Mouse (Mus musculus) intestine, embryonic 15.5 days (tissue): ENCODE results near the gene Ak4. TPM values are rescaled to one million over a fixed set of nuclear protein-coding genes. Genes with fewer than 3 reads are reported as not detected.

Source experiments
- ATAC-seq: fragments of 200-750 bp; cut with Nextera tagmentation; 2 replicates; pipeline ENCODE4 v1.8.0; 2017; ENCODE audit warnings: moderate TSS enrichment, moderate library complexity
- H3K27ac ChIP-seq: fragments of 300-500 bp; sonication (generic); 2 replicates; pipeline ENCODE4 v1.5.1; 2015; ENCODE audit warnings: mild to moderate bottlenecking, inconsistent platforms
- H3K27me3 ChIP-seq: fragments of 300-500 bp; sonication (generic); replicated peaks from 2 replicates; pipeline ENCODE4 v1.6.1; 2015; ENCODE audit warnings: inconsistent platforms
- H3K36me3 ChIP-seq: fragments of 300-500 bp; sonication (generic); 2 replicates; pipeline ENCODE4 v1.6.1; 2015; ENCODE audit warnings: inconsistent platforms
- H3K4me1 ChIP-seq: fragments of 300-500 bp; sonication (generic); replicated peaks from 2 replicates; pipeline ENCODE4 v1.6.1; 2015; ENCODE audit warnings: inconsistent platforms
- H3K4me2 ChIP-seq: fragments of 300-500 bp; sonication (generic); replicated peaks from 2 replicates; pipeline ENCODE4 v1.6.1; 2015; ENCODE audit warnings: mild to moderate bottlenecking, inconsistent platforms
- H3K4me3 ChIP-seq: fragments of 300-500 bp; sonication (generic); replicated peaks from 2 replicates; pipeline ENCODE4 v1.5.1; 2015; ENCODE audit warnings: inconsistent platforms
- H3K9ac ChIP-seq: fragments of 300-500 bp; sonication (generic); 2 replicates; pipeline ENCODE4 v1.6.1; 2015; ENCODE audit warnings: inconsistent platforms
- H3K9me3 ChIP-seq: fragments of 300-500 bp; sonication (generic); 2 replicates; pipeline ENCODE4 v1.6.1; 2016; ENCODE audit warnings: inconsistent platforms
- WGBS: fragments of 180-500 bp; shearing (Covaris S2); methylation state at CpG from one replicate; pipeline ENCODE4 v1.1.7; 2015; 5-methylcytosine and 5-hydroxymethylcytosine counted together
- polyA plus RNA-seq: library from polyadenylated mRNA; unstranded; fragments of >200 nt; fragmentation: Nextera tagmentation; extraction: Ambion mirVana; gene quantifications from 2 replicates; pipeline ENCODE4 v1.2.1, GENCODE M21; 2015

Ak4 gene
- polyA plus RNA-seq, 1 experiment from 2014 or later = 25.1 TPM

GRCm38 (mm10) chr4:101395021-101395533, 24.0 kb upstream of the Ak4 start:
- H3K9ac ChIP-seq = no peak overlapping the region
- H3K27ac ChIP-seq = no peak overlapping the region
- H3K4me2 ChIP-seq = no peak overlapping the region
- WGBS = 83% methylated on average over 8 of the region's 8 CpGs
- H3K4me1 ChIP-seq = no peaks in the 10 kb centered on the region
- ATAC-seq = no peak
- no peaks in the 10 kb centered on the region for H3K9me3 ChIP-seq
- no peaks in the 10 kb centered on the region for H3K27me3 ChIP-seq
- no peak overlapping the region for H3K4me3 ChIP-seq
- H3K36me3 ChIP-seq = no peaks in the 10 kb centered on the region

GRCm38 (mm10) chr4:101400025-101400594, 19.0 kb upstream of the Ak4 start:
- Histone ChIP-seq H3K9me3 (no peaks in the 10 kb centered on the region), H3K27me3 (no peaks in the 10 kb centered on the region), H3K36me3 (no peaks in the 10 kb centered on the region), H3K9ac (no peak overlapping the region), H3K27ac (no peak overlapping the region), H3K4me3 (no peak overlapping the region), H3K4me2 (no peak overlapping the region), H3K4me1 (no peaks in the 10 kb centered on the region)
- WGBS = 67% methylated on average over 4 of the region's 4 CpGs
- ATAC-seq = no peak

- Histone ChIP-seq H3K27me3 (no peaks in the 10 kb centered on the region), H3K27ac (no peak overlapping the region), H3K9ac (no peak overlapping the region), H3K36me3 (no peaks in the 10 kb centered on the region), H3K9me3 (no peaks in the 10 kb centered on the region), H3K4me3 (no peak overlapping the region), H3K4me1 (no peaks in the 10 kb centered on the region), H3K4me2 (no peak overlapping the region)
- no peak for ATAC-seq
- 78% methylated on average over 1 of the region's 1 CpGs for WGBS
Observed at GRCm38 (mm10) chr4:101401945-101402344, 17.1 kb upstream of the Ak4 start.

GRCm38 (mm10) chr4:101404863-101405262, 14.2 kb upstream of the Ak4 start:
- Histone ChIP-seq H3K4me1 (no peaks in the 10 kb centered on the region), H3K36me3 (no peaks in the 10 kb centered on the region), H3K4me3 (no peak overlapping the region), H3K27me3 (no peaks in the 10 kb centered on the region), H3K9me3 (no peaks in the 10 kb centered on the region), H3K4me2 (no peak overlapping the region), H3K27ac (no peak overlapping the region), H3K9ac (no peak overlapping the region)
- WGBS = 47% methylated on average over 3 of the region's 3 CpGs
- peak; percentile 65 for ATAC-seq

- no peaks in the 10 kb centered on the region for H3K9me3 ChIP-seq
- H3K4me3 ChIP-seq = no peak overlapping the region
- no peaks in the 10 kb centered on the region for H3K36me3 ChIP-seq
- no peak overlapping the region for H3K9ac ChIP-seq
- H3K4me1 ChIP-seq = no peaks in the 10 kb centered on the region
- no peaks in the 10 kb centered on the region for H3K27me3 ChIP-seq
- 93% methylated on average over 4 of the region's 4 CpGs for WGBS
- no peak for ATAC-seq
- H3K27ac ChIP-seq = no peak overlapping the region
- H3K4me2 ChIP-seq = no peak overlapping the region
Observed at GRCm38 (mm10) chr4:101406411-101407196, 12.5 kb upstream of the Ak4 start.

- Histone ChIP-seq H3K4me1 (no peaks in the 10 kb centered on the region), H3K9me3 (no peaks in the 10 kb centered on the region), H3K4me3 (no peak overlapping the region), H3K4me2 (no peak overlapping the region), H3K27me3 (no peaks in the 10 kb centered on the region), H3K36me3 (no peaks in the 10 kb centered on the region), H3K27ac (no peak overlapping the region), H3K9ac (no peak overlapping the region)
- 90% methylated on average over 11 of the region's 11 CpGs for WGBS
- ATAC-seq = no peak
Observed at GRCm38 (mm10) chr4:101416966-101417365, 2.1 kb upstream of the Ak4 start.

GRCm38 (mm10) chr4:101419911-101420880, 1.1 kb downstream of the Ak4 start:
- ATAC-seq = peak; percentile 89
- Histone ChIP-seq H3K9me3 (no peaks in the 10 kb centered on the region), H3K4me1 (no peaks in the 10 kb centered on the region), H3K27me3 (no peaks in the 10 kb centered on the region), H3K4me2 (peak overlapping the region; percentile 97), H3K36me3 (no peaks in the 10 kb centered on the region), H3K9ac (peak overlapping the region; percentile 73), H3K27ac (no peak overlapping the region), H3K4me3 (peak overlapping the region; percentile 75)
- 2% methylated on average over 87 of the region's 90 CpGs for WGBS

GRCm38 (mm10) chr4:101422996-101423395, 3.9 kb downstream of the Ak4 start:
- no peaks in the 10 kb centered on the region for H3K36me3 ChIP-seq
- H3K27ac ChIP-seq = no peak overlapping the region
- no peak overlapping the region for H3K9ac ChIP-seq
- H3K27me3 ChIP-seq = no peaks in the 10 kb centered on the region
- no peaks in the 10 kb centered on the region for H3K4me1 ChIP-seq
- WGBS = 87% methylated on average over 10 of the region's 10 CpGs
- H3K4me3 ChIP-seq = no peak overlapping the region
- no peak overlapping the region for H3K4me2 ChIP-seq
- no peaks in the 10 kb centered on the region for H3K9me3 ChIP-seq
- ATAC-seq = no peak

- H3K4me1 ChIP-seq = no peaks in the 10 kb centered on the region
- no peaks in the 10 kb centered on the region for H3K27me3 ChIP-seq
- no peaks in the 10 kb centered on the region for H3K9me3 ChIP-seq
- H3K4me3 ChIP-seq = no peak overlapping the region
- no peak for ATAC-seq
- H3K36me3 ChIP-seq = no peaks in the 10 kb centered on the region
- 81% methylated on average over 5 of the region's 5 CpGs for WGBS
- no peak overlapping the region for H3K9ac ChIP-seq
- no peak overlapping the region for H3K4me2 ChIP-seq
- no peak overlapping the region for H3K27ac ChIP-seq
Observed at GRCm38 (mm10) chr4:101423571-101423970, 4.5 kb downstream of the Ak4 start.

GRCm38 (mm10) chr4:101424495-101424894, 5.4 kb downstream of the Ak4 start:
- Histone ChIP-seq H3K27ac (no peak overlapping the region), H3K27me3 (no peaks in the 10 kb centered on the region), H3K4me2 (no peak overlapping the region), H3K4me1 (no peaks in the 10 kb centered on the region), H3K4me3 (no peak overlapping the region), H3K9me3 (no peaks in the 10 kb centered on the region), H3K36me3 (no peaks in the 10 kb centered on the region), H3K9ac (no peak overlapping the region)
- no peak for ATAC-seq
- 85% methylated on average over 3 of the region's 3 CpGs for WGBS

GRCm38 (mm10) chr4:101425119-101425518, 6.0 kb downstream of the Ak4 start:
- Histone ChIP-seq H3K9ac (no peak overlapping the region), H3K4me1 (no peaks in the 10 kb centered on the region), H3K27me3 (no peaks in the 10 kb centered on the region), H3K27ac (no peak overlapping the region), H3K4me3 (no peak overlapping the region), H3K36me3 (no peaks in the 10 kb centered on the region), H3K9me3 (no peaks in the 10 kb centered on the region), H3K4me2 (no peak overlapping the region)
- WGBS = 66% methylated on average over 5 of the region's 5 CpGs
- ATAC-seq = no peak

GRCm38 (mm10) chr4:101425666-101426065, 6.6 kb downstream of the Ak4 start:
- WGBS = 87% methylated on average over 3 of the region's 3 CpGs
- no peak overlapping the region for H3K27ac ChIP-seq
- H3K9ac ChIP-seq = no peak overlapping the region
- no peaks in the 10 kb centered on the region for H3K4me1 ChIP-seq
- H3K4me3 ChIP-seq = no peak overlapping the region
- no peak for ATAC-seq
- no peaks in the 10 kb centered on the region for H3K9me3 ChIP-seq
- no peaks in the 10 kb centered on the region for H3K27me3 ChIP-seq
- no peak overlapping the region for H3K4me2 ChIP-seq
- H3K36me3 ChIP-seq = no peaks in the 10 kb centered on the region
